Mouse (Mus musculus) lung, adult 2 months (tissue): ENCODE data around the gene Lxn.

Experiments used
- CTCF ChIP-seq: fragments of 200-500 bp; IDR thresholded peaks from 2 replicates; pipeline ENCODE4 v1.5.1; 2011; ENCODE audit warnings: mild to moderate bottlenecking, low read length, control low read depth; ENCODE audit not compliant: insufficient read depth
- POLR2A ChIP-seq: fragments of 200-500 bp; IDR thresholded peaks from 2 replicates; pipeline ENCODE4 v1.6.1; 2011; ENCODE audit warnings: low read depth, mild to moderate bottlenecking, control low read depth, low read length, borderline replicate concordance; ENCODE audit errors: extremely low read depth

DNA sequence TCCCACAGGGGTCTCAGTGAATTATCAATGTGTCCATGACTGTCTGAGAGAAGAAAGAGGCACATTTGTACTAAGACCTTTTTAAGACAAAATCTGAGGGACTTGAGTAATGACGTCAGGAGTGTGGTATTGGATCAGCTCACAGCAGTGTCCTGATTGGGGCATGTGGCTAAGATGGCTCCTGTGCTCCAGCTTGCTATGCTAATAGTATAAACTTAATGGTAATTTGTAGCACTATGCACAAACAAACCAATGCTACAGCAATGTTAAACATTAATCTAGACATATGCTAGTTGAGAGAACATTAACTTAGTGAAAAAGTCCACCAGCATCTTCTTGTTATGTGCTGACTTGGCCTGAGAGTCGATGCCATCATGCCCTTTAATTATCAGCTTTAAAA lies 21.5 kb upstream of the Lxn start:
- no peak for TF ChIP-seq CTCF
- TF ChIP-seq POLR2A, result no peak
